Mouse (Mus musculus): ENCODE data around the gene Ubash3a.

GRCm38 (mm10) chr17:31265831-31266230, 58.2 kb downstream of the Ubash3a start:
- no peak for TF ChIP-seq ZC3H11A (IDR thresholded peaks at IDR 0.05; ENCODE audit: low read depth, low read length)
- TF ChIP-seq JUND (IDR thresholded peaks at IDR 0.05; ENCODE audit: low read depth, low read length) = no peak
- TF ChIP-seq USF1 (IDR thresholded peaks at IDR 0.05; ENCODE audit: low read depth, low read length) = no peak
- TF ChIP-seq CTCF (IDR thresholded peaks at IDR 0.05 in 2 of 3, conservative IDR thresholded peaks at IDR 0.05 in 1 of 3; ENCODE audit: control insufficient read depth in 1 of 3, insufficient read depth in 1 of 3, low read depth in 2 of 3, low read length in 3 of 3, poor library complexity in 1 of 3, severe bottlenecking in 1 of 3) = no peak
- TF ChIP-seq EP300 (IDR thresholded peaks at IDR 0.05; ENCODE audit: low read depth in 1 of 2, low read length in 2 of 2) = no peak
